In the genomic region with DNA sequence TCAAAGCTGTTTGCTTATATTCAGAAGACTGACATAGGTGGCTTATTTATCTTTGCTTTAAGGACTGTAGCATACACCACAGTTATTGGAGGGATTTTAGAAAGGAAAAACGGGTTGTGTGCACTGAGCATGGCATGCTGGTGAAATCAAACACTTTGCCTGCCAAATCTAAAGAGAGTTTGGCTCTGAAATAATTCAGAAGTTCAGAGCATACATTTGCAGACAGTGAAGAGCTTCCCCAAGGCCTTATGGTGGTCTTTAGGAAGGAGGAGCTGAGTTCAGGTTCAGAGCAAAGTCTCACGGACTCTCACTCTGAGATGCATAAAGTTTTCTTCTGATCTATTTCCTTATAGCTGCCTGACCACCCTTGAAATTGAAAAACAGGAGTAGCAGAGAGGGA, we compare ENCODE assay signal across 9 mouse cellular contexts. TPM values are rescaled to one million over a fixed set of nuclear protein-coding genes. Genes with fewer than 3 reads are reported as not detected.
DNase-seq lines count a peak whose midpoint lies in the region; ATAC-seq and TF ChIP-seq lines count a peak whose summit lies in the region.
"Had no signal": no experiment of that assay in that cellular context is flagged by ENCODE, and none has a peak within 500 bp of the region (broad histone marks: within the 10 kb centered on the region; RNA-seq: fewer than 3 reads in every experiment).

Gene Spock3, plus strand, starts transcription at position 301 of the 400 bp plus-strand sequence.

- H3K9me3 ChIP-seq in heart, embryonic 13.5 days: no peaks in the 10 kb centered on the region
- no peaks in the 10 kb centered on the region for H3K9me3 ChIP-seq in hindbrain, embryonic 14.5 days (ENCODE audit: control insufficient read depth, low read length)
- H3K9me3 ChIP-seq in liver, embryonic 13.5 days (replicated peaks): no peaks in the 10 kb centered on the region

- no peak for DNase-seq in heart, adult 9 months (ENCODE audit: low spot score in 2 of 2)
- DNase-seq in brain, embryonic 14.5 days (ENCODE audit: low read depth): no peak
- no peak for DNase-seq in hindbrain, embryonic 14.5 days (ENCODE audit: low spot score)
- DNase-seq in liver, embryonic 13.5 days: no peak
- DNase-seq in right cerebral cortex, postnatal 14 days: no peak
- DNase-seq in adrenal gland, adult 18-20 months (ENCODE audit: low spot score in 2 of 2): no peak
- no peak for DNase-seq in urinary bladder, postnatal 10 days (ENCODE audit: low spot score)

- TF ChIP-seq POLR2A in brain, embryonic 14.5 days (IDR thresholded peaks at IDR 0.05; ENCODE audit: borderline replicate concordance, extremely low read depth, insufficient read depth, insufficient read length, poor library complexity, severe bottlenecking): no peak

- H3K4me2 ChIP-seq in heart, embryonic 13.5 days: peak within 1 kb of the TSS; percentile 98
- H3K4me2 ChIP-seq in hindbrain, embryonic 14.5 days (replicated peaks): peak within 1 kb of the TSS; percentile 81
- peak within 1 kb of the TSS; percentile 43 for H3K4me2 ChIP-seq in liver, embryonic 13.5 days

- H3K4me3 ChIP-seq in heart, embryonic 13.5 days: peak within 1 kb of the TSS; percentile 64
- H3K4me3 ChIP-seq in hindbrain, embryonic 14.5 days (replicated peaks; ENCODE audit: low read length): peak within 1 kb of the TSS; percentile 85
- H3K4me3 ChIP-seq in liver, embryonic 13.5 days (replicated peaks): peak within 1 kb of the TSS; percentile 25

- peaks cover 23% of the 10 kb centered on the region for H3K27me3 ChIP-seq in heart, embryonic 13.5 days (replicated peaks)
- H3K27me3 ChIP-seq in hindbrain, embryonic 14.5 days (ENCODE audit: control insufficient read depth, insufficient read depth, low read length): no peaks in the 10 kb centered on the region
- H3K27me3 ChIP-seq in liver, embryonic 13.5 days: peaks cover 22% of the 10 kb centered on the region

- H3K36me3 ChIP-seq in heart, embryonic 13.5 days: no peaks in the 10 kb centered on the region
- no peaks in the 10 kb centered on the region for H3K36me3 ChIP-seq in hindbrain, embryonic 14.5 days (replicated peaks; ENCODE audit: control insufficient read depth, insufficient read depth)
- no peaks in the 10 kb centered on the region for H3K36me3 ChIP-seq in liver, embryonic 13.5 days

- WGBS in heart, embryonic 13.5 days: 48% methylated on average over 2 of the region's 2 CpGs
- 52% methylated on average over 2 of the region's 2 CpGs for WGBS in hindbrain, embryonic 14.5 days
- 17% methylated on average over 2 of the region's 2 CpGs for WGBS in liver, embryonic 13.5 days (ENCODE audit: insufficient replicate concordance)

- H3K27ac ChIP-seq in heart, embryonic 13.5 days (replicated peaks): no peak within 1 kb of the TSS
- H3K27ac ChIP-seq in hindbrain, embryonic 14.5 days: peak within 1 kb of the TSS; percentile 92
- H3K27ac ChIP-seq in liver, embryonic 13.5 days: no peak within 1 kb of the TSS
- H3K27ac ChIP-seq: macrophage had no signal

- no peak for TF ChIP-seq CTCF in brain, embryonic 14.5 days (IDR thresholded peaks at IDR 0.05; ENCODE audit: borderline replicate concordance, extremely low read depth, insufficient read depth, insufficient read length)

- peaks cover 6% of the 10 kb centered on the region; the same call in 1 of the 2 replicates for H3K4me1 ChIP-seq in heart, embryonic 13.5 days
- 0 out of 2 replicates have a peak, but pooled peaks cover 5% of the 10 kb centered on the region for H3K4me1 ChIP-seq in hindbrain, embryonic 14.5 days (replicated peaks; ENCODE audit: control insufficient read depth, insufficient read depth, low read length)
- no peaks in the 10 kb centered on the region for H3K4me1 ChIP-seq in liver, embryonic 13.5 days (replicated peaks)

- H3K9ac ChIP-seq in heart, embryonic 13.5 days: peak within 1 kb of the TSS; percentile 77
- H3K9ac ChIP-seq in hindbrain, embryonic 14.5 days: peak within 1 kb of the TSS; percentile 97
- no peak within 1 kb of the TSS for H3K9ac ChIP-seq in liver, embryonic 13.5 days

- ATAC-seq in heart, embryonic 13.5 days (ENCODE audit: extremely low read depth, insufficient number of reproducible peaks, low FRiP score, low TSS enrichment): no peak
- ATAC-seq in hindbrain, embryonic 14.5 days (ENCODE audit: low FRiP score): no peak
- ATAC-seq in liver, embryonic 13.5 days (ENCODE audit: low read depth): no peak

RNA-seq across cellular contexts. Expression of gene Spock3, which starts in this region (rescaled TPM):
- polyA plus RNA-seq in heart, embryonic 13.5 days (2015; fragmentation: Nextera tagmentation; extraction: Ambion mirVana): 2.8 TPM in 2 replicates
- polyA plus RNA-seq in brain, embryonic 14.5 days (2012; rRNA removed): 14.1 and 28.6 TPM in 2 replicates
- 102 and 110 TPM in 2 replicates for polyA plus RNA-seq in hindbrain, embryonic 14.5 days (2014; fragmentation: Nextera tagmentation; extraction: Ambion mirVana)
- polyA plus RNA-seq in liver, embryonic 13.5 days (2015; fragmentation: Nextera tagmentation; extraction: Ambion mirVana): 0.13 and 0.25 TPM in 2 replicates
- 1 to 10 TPM; 3.6 to 4.8 TPM for total RNA-seq in adrenal gland, adult 18-20 months (2021)
- polyA plus RNA-seq: macrophage had no signal

Comparison
In these comparisons a context has a peak if more than half of its experiments do, and no peak if none do; other contexts are left out.
1. H3K4me2 ChIP-seq: peak in every context shown above with its lines; median percentile 98 in heart, embryonic 13.5 days; 81 in hindbrain, embryonic 14.5 days; 43 in liver, embryonic 13.5 days.
2. H3K4me3 ChIP-seq: peak in every context shown above with its lines; median percentile 85 in hindbrain, embryonic 14.5 days; 64 in heart, embryonic 13.5 days; 25 in liver, embryonic 13.5 days.